Mouse (Mus musculus) lung, embryonic 15.5 days (tissue): Measurements from ENCODE around the gene Hus1. TPM values are rescaled to one million over a fixed set of nuclear protein-coding genes. Genes with fewer than 3 reads are reported as not detected.

ENCODE experiments used
- polyA plus RNA-seq: library from polyadenylated mRNA; unstranded; fragments of >200 nt; fragmentation: Nextera tagmentation; extraction: Ambion mirVana; gene quantifications from 2 replicates; pipeline ENCODE4 v1.2.1, GENCODE M21; 2015

The Hus1 gene
- polyA plus RNA-seq, 1 experiment from 2014 or later: 20.7 TPM

Other genes starting within 250 kb of the Hus1 start
- 0.10 and 0.11 TPM in 2 replicates for gene Pkd1l1, start 37.9 kb downstream of the Hus1 start, polyA plus RNA-seq
- 1.7 and 2.3 TPM in 2 replicates for gene Gm11992, start 37.4 kb upstream of the Hus1 start, polyA plus RNA-seq
- gene Sun3, start 37.8 kb upstream of the Hus1 start, polyA plus RNA-seq: 0.12 TPM in 1 of 2 replicates, not detected in the other
- 13.7 and 14.1 TPM in 2 replicates for gene Upp1, start 106.9 kb upstream of the Hus1 start, polyA plus RNA-seq
- gene Abca13, start 180.8 kb upstream of the Hus1 start, polyA plus RNA-seq: 0.01 and 0.12 TPM in 2 replicates